Mouse (Mus musculus) NIH3T3 (cell line): ENCODE measurements around the gene Olfr1166.
"Not testable (repeated sequence)": the region's sequence is repeated elsewhere in the genome, so short reads cannot be mapped to it uniquely, and the experiment has no call there.

Experiments used
- DNase-seq: peaks from one replicate; pipeline ENCODE4 v3.0.0-alpha.2; 2012; ENCODE audit warnings: low read depth

The Olfr1166 gene

GRCm38 (mm10) chr2:88128172-88128571 is at the start of gene Olfr1166:
Gene Olfr1166, minus strand, starts transcription at chr2:88128272.
- DNase-seq = no peak

GRCm38 (mm10) chr2:88155093-88155492 is 27.0 kb upstream of the Olfr1166 start, which contains the start of gene Olfr1167:
Gene Olfr1167, minus strand, starts transcription at chr2:88155193.
- DNase-seq = not testable (repeated sequence)

GRCm38 (mm10) chr2:88093866-88094265 is 34.2 kb downstream of the Olfr1166 start, which contains the start of gene Olfr1164:
Gene Olfr1164, minus strand, starts transcription at chr2:88093966.
- no peak for DNase-seq
